Mouse (Mus musculus): ENCODE measurements around the gene Hnrnpc. TPM values are rescaled to one million over a fixed set of nuclear protein-coding genes. Genes with fewer than 3 reads are reported as not detected.
A peak's percentile ranks its signal among the peaks of the same experiment; 100 is the strongest.

Hnrnpc gene
- total RNA-seq (2017), result 397 and 426 TPM in 2 replicates

DNA sequence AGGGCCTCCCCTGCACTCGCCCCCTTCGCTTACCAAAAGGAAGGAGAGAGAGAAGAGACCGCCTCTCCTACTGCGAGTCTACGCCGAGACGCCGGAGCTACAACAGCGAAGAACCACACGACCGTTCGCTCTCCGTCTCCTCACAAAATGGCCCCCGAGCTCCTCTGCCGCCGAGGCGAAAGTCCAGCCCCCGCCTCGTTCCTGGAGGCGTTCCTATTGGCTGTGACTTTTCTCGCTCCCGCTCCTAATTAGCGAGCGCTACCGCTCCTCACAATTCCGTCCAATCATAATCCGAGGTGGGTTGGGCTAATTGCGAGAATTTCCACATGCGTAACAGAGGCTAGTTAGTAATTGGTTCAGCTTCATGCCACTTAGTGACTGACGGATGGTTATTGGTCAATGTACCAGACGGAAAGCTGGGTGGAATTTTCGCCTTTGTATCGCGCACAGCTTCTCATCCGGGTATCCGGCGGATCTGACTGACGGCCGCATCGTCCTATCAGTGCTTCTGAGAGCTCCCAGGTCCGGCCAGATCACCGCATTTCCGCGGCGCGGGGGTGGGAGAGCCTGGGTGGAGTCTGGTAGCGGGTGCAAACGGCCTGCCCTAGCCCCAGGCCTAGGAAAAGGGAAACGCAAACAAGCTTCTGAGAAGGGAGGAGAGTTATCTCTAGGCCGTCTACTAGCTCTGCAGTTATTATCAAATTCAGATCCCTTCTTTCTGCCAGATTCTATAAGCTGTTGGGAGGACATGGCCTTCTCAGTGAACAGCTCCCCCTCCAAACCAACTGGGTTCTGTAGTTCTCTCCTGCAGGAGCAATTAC lies at the start of gene Hnrnpc:
Gene Hnrnpc (minus strand): TSS at position 173 of the 821 bp plus-strand sequence.
- ATAC-seq (ENCODE audit: extremely low read depth, insufficient number of reproducible peaks, low FRiP score, poor library complexity, severe bottlenecking), result peak; percentile 91

DNA sequence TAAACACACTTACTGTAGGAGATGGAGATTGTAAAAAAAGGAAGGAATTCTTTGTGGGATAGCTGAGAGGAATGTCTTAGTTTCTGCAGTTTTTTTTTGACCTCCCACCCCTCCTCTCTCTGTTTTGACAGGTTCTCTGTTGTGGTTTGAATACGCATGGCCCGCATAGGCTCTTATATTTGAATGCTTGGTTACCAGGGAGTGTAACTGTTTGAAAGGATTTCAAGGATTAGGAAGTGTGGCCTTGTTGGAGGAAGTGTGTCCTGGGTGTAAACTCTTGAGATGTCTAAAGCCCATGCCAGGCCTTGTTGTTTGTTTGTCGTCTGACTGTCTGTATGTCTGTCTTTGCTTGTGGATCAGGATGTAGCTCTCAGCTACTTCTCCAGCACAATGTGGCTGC lies 48.8 kb upstream of the Hnrnpc start:
- ATAC-seq (ENCODE audit: extremely low read depth, insufficient number of reproducible peaks, low FRiP score, poor library complexity, severe bottlenecking), result no peak

DNA sequence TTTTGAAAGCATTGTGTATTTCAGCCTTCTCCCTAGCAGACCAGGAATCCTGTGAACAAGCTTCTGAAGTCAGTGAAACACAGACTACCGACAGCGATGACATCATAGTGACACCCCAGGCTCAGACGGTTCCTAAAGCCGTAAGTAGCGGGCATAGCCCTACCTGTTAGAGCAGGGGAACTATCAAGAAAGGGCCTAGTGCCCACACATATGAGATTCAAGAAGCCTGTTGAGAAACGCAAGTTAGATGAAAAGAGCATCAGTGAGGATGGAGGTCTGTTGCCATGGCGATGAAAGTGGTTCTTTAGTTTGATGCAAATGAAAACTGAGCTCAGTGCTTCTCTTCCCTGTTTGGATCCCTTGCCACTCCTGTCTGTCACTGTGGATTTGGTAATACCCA lies 48.4 kb upstream of the Hnrnpc start:
- ATAC-seq (ENCODE audit: extremely low read depth, insufficient number of reproducible peaks, low FRiP score, poor library complexity, severe bottlenecking), result no peak

DNA sequence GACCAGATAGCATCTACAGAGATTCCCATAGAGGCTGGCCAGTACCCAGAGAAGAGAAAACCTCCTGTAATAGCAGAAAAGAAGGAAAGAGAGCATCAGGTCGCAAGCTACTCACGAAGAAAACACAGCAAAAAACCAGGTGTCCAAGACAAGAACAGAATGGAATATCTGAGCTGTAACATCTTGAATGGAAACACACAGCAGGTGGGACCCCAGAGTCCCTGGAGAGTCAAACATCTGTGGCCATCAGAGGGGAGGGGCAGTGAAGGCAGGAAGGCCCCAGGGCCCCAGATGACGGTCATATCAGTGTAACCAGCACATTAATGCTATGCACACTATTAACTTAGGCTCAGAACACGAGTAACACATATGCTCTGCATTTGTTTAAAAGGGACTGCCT lies 46.1 kb upstream of the Hnrnpc start:
- ATAC-seq (ENCODE audit: extremely low read depth, insufficient number of reproducible peaks, low FRiP score, poor library complexity, severe bottlenecking), result no peak

DNA sequence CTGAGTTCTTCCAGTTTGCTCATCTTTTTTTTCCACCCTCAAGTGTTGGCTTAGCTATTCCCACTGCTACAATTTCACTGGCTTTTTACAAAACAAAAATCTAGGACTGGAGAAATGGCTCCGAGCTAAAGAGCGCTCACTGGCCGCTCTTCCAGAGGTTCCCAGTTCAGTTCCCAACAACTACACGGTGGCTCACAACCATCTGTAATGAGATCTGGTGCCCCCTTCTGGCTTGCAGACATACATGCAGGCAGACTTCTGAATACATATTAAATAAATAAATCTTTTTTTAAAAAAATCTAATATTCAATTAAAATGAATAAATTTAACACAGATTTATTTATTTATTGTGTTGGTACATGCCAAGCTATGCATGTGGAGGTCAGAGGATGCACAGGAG lies 42.7 kb upstream of the Hnrnpc start:
- no peak for ATAC-seq (ENCODE audit: extremely low read depth, insufficient number of reproducible peaks, low FRiP score, poor library complexity, severe bottlenecking)

DNA sequence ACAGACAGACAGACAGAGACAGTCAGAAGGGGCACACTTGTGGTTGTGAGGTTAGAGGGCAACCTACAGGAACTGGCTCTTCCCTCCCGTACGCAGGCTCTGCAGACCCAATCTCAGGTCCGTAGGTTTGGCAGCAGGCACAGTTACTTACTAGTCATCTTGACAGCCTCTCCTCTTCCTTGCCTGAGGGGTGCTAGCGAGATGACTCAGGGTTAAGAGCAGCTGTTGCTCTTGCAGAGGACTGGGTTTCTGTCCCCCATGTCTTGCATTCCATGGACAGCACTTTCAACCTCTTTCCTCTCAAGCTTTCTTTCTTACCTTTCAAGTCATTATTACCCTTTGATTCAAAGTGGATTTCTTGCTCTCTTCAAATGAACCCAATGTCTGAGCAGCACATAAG lies 40.3 kb upstream of the Hnrnpc start:
- no peak for ATAC-seq (ENCODE audit: extremely low read depth, insufficient number of reproducible peaks, low FRiP score, poor library complexity, severe bottlenecking)

DNA sequence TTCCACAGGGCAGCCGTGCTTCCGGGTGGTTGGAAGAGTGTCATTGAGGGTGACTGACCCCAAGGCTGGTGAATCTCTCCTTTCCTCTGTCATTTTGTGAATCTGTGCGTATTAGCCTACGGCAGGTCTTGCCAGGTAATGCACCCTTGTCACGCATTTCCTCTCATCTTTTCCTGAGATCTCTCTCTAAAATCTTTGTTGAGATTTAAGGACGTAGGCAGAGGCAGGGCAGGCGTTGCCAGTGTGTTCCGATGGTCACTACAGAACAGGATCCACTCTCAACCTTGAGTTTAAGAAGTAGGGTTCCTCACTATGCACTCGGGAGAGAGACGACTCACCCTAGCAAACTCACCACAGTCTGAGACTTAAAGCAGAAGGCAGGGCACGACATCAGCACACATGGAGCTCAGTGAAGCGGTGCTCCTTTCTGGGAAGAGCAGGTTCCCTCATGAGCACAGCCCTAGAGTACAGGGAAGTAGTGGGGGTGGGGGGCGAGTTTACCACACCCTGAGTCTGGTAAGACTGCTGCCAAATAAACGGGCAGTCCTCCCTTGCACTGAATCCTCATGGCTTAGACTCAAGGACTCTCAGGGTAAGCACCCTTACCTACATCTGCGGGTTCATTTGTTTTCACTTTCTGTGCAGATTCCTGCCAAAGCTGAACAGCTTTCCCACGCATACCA lies 37.8 kb upstream of the Hnrnpc start:
- peak; percentile 14; the same call in 1 of the 2 replicates for ATAC-seq (ENCODE audit: extremely low read depth, insufficient number of reproducible peaks, low FRiP score, poor library complexity, severe bottlenecking)

DNA sequence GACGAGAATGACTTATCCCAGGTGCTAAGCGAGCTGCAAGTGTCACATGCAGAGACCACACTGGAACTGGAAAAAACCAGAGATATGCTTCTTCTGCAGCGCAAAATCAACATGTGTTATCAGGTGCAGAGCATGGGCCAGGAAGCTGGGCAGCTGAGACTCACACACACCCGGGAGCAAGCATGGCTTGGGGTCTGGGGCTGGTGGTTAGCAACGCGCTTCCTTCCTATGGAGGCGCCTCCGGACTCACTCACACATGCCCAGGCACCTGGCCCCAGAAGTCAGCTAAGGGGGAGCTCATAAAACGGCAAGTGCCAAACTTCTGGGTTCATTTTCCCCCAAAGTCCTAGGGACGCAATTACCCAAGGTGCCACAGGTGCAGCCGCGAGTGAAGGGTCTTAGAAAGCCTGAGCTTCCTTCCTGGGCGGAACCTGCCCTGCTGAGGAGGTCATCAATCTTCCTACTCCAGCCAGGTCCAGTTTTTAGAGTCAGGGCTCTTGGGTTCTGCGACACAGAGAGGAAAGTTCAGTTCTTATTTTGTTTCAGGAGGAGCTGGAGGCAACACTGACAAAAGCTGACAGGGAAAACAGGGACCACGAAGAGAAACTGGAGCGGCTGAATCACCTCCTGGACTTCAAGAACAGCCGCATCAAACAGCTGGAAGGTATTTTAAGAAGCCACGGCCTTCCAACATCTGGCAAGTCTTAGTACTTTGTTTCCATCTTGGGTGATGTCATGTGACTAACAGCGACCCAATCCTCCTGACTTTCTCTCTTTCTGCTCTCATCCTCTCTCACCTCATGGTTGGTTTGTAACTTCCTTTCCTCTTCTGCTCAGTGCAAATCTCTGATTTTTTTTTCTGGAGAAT lies 37.0 kb upstream of the Hnrnpc start:
- peak; percentile 43; the same call in 1 of the 2 replicates for ATAC-seq (ENCODE audit: extremely low read depth, insufficient number of reproducible peaks, low FRiP score, poor library complexity, severe bottlenecking)

DNA sequence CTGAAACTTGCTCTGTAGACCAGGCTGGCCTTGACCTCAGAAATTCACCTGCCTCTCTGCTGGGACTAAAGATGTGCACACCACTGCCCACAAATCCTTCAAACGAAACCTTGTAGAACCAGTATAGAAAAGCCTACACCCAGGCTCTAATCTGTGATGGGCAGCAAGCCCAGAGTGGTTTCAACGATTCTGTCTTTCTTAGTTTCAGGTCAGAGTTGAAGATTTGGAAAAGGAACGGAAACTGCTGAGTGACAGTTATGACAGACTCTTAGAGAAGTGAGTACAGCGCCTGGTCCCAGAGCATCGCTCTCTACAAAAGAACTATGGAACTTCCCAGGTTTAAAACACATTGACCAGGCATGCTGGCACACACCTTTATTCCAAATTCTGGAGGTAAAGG lies 29.8 kb upstream of the Hnrnpc start:
- ATAC-seq (ENCODE audit: extremely low read depth, insufficient number of reproducible peaks, low FRiP score, poor library complexity, severe bottlenecking), result no peak

DNA sequence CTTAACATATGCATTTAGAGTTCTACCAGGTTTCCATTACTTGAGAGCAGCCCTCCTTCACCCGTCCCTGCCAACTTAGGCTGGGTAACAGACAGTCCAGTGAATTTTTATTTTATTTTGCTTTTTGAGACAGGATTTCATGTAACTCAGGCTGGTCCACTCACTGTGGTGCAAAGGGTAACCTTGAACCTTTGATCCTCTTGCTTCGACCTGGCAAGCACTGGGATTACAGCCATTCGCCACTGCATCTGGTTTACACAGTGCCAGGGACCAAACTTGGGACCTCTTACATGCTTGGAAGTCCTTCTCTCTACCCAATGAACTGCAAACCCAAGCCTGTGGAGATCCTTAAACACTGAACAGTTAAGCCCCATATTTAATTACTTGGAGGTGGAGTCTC lies 20.8 kb upstream of the Hnrnpc start:
- no peak for ATAC-seq (ENCODE audit: extremely low read depth, insufficient number of reproducible peaks, low FRiP score, poor library complexity, severe bottlenecking)

DNA sequence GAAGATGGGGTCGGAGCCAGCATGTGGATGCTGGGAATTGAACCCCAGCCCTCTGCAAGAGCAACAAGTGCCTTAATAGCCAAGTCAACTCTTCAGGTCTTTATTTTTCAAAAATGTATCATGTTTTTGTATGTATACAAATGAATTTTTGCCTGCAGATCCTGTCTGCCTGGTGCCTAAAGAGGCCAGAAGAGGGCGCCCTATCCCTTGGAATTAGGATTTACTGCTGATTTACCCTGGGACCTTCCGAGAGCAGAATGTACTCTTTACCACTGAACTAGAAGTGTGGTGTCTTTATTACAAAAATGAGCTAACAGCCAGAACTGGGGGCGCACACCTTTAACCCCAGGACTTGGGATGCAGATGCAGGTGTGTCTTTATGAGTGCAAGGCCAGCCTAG lies 20.1 kb upstream of the Hnrnpc start:
- peak; percentile 77; the same call in 1 of the 2 replicates for ATAC-seq (ENCODE audit: extremely low read depth, insufficient number of reproducible peaks, low FRiP score, poor library complexity, severe bottlenecking)

DNA sequence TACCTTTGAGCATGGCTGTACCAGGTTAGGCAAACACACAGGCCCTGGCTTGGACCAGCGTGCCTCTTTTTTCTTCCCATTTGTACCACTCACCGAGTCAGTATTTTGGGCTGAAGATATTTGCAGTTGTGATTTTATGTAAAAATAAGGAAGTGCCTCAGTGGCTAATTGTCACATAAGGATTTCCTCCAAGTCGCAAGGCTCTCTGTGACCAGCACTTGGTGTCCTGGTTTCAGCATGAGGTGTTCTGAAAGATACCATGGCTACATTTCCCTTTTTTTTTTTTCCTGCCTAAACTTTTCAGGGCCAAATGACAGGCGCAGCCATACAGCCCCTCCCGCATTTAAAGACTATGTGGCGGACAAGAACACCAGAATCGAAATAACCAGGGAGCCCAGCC lies 16.3 kb upstream of the Hnrnpc start:
- ATAC-seq (ENCODE audit: extremely low read depth, insufficient number of reproducible peaks, low FRiP score, poor library complexity, severe bottlenecking), result no peak

DNA sequence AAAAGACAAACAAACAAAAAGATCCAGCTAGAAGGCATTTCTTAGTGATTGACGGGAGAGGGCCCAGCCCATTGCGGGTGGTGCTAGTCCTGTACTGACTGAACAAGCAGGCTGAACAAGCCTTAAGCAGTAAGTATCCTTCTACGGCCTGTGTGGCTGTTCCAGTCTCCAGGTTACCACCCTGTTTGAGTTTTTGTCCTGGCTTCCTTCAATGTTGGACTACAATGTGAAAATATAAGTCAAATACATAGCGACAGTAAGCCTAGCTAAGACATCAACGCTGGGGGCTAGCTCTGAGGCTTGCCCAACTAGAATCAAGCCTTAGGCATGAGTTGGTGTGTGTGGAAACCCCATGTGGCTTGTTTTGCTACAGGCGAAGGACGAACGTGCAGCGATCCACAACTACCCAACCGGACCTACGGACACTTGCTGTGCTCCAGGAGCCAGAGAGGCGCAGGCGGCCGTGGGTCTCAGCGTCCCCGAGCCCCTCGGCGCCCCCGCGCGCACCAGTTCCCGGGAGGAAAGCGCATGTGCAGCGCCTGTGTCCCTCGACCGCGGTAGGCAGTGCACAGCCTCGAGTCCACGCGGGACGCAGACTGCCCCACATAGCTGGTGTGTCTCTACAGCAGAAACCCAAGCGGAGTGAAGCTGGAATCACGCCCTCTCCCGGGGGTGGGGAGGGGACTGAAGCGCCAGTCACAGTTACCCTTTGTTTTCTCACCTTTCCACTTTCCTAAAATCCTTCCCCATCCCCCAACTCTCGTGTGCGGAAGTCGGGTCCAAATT lies 15.2 kb upstream of the Hnrnpc start:
- peak; percentile 21; the same call in 1 of the 2 replicates for ATAC-seq (ENCODE audit: extremely low read depth, insufficient number of reproducible peaks, low FRiP score, poor library complexity, severe bottlenecking)

DNA sequence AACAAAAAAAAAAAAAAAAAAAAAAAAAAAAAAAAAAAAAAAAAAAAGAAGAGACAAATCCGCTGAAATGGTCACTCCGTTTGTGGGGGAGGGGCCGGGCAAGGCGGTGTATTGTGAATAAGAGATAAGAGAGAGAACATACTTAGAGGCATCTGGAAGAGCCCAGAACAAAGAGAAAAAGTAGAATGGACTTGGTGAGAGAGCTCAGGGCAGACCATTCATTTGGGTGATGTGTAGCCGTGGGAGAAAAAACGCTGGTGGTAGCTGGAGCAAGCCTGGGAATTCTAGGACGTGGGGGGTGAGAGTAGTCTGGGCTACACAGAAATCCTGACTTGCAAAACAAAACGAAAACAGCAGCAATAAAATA lies 14.6 kb upstream of the Hnrnpc start:
- no peak for ATAC-seq (ENCODE audit: extremely low read depth, insufficient number of reproducible peaks, low FRiP score, poor library complexity, severe bottlenecking)

DNA sequence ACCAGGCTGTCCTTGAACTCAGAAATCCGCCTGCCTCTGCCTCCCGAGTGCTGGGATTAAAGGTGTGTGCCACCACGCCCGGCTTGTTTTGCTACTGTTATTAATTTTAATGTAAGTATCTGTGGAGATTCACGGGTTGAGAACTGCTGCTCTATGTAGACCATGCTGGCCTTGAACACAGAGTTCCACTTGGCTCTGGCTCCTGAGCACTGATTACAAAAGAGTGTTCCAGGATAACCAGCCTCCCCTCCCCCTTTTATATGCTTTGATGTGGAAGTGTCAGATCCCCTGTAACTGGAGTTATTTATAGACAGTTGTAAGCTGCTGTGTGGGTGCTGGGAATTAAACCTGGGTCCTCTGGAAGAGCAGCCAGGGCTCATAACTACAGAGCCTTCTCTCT lies 13.4 kb upstream of the Hnrnpc start:
- no peak for ATAC-seq (ENCODE audit: extremely low read depth, insufficient number of reproducible peaks, low FRiP score, poor library complexity, severe bottlenecking)

DNA sequence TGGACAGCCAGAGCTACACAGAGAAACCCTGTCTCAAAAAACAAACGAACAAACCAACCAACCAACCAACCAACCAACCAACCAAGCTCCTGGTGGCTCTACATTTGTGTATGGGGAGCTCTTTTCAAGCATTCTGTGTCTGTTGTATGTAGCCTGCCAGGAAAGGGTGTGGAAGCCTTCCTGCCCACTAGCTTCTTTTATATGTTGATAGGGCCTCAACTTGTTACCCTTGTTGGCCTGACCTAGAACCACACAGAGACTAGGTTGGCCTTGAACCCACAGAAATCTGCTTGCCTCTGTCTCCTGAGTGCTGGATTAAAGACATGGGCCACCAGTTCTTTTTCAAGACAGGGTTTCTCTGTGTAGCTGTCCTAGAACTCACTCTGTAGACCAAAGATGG lies 10.3 kb upstream of the Hnrnpc start:
- no peak for ATAC-seq (ENCODE audit: extremely low read depth, insufficient number of reproducible peaks, low FRiP score, poor library complexity, severe bottlenecking)

DNA sequence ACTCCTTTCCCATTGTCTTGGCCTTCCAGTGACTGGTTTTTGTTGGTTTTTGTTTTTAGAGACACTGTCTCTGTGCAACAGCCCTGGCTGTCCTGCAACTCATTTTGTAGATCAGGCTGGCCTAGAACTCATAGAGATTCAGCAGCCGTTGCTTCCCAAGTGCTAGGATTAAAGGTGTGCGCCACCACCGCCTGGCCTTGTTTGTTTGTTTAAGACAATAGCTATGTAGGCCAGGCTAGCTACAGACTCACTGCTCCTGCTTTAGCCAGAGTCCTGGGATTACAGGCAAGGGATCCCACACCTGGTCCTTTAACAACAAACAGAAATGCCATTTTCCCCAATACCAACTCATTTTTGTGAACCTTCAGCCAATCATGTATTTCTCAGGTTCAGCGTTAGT lies 6.5 kb upstream of the Hnrnpc start, which contains the start of gene Rpgrip1:
Gene Rpgrip1 (plus strand): TSS at position 359 of the 400 bp plus-strand sequence.
- no peak for ATAC-seq (ENCODE audit: extremely low read depth, insufficient number of reproducible peaks, low FRiP score, poor library complexity, severe bottlenecking)

DNA sequence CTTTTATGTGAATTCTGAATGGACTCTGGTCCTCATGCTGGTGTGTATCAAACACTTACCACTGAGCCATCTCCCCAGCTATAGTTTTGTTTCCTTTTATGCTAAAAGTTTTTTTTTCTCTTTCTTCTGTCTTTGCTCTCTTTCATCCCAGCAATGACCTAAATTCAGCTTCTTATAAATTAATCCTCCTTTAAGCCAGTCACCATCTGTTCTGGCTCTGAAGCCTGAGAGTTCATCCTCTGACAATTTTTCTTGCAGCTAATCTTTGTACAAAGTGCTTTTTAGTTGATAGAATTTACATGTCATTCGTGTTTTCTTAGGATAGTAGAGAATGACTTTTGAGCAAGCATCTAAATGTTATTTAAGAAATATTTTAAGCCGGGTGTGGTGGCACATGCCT lies 4.2 kb upstream of the Hnrnpc start:
- ATAC-seq (ENCODE audit: extremely low read depth, insufficient number of reproducible peaks, low FRiP score, poor library complexity, severe bottlenecking), result no peak

DNA sequence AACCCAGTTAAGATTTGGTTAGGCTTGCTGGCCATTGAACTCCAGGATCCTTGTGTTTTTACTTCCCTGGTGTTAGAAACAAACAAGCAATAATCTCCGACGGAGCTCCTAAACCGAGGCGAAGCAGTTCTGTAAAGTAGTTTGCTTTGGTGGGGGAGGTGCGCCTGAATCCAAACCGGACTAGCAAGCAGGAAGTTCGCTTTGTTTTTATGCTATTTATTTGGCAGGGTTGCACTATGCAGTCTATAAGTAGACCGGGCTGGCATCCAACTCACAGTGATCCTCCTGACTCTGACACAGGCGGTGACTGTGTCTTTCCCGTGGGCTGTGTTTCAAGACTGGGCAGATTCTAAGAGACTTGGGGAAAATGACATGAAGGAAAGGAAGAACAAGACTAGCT lies 2.9 kb upstream of the Hnrnpc start:
- no peak for ATAC-seq (ENCODE audit: extremely low read depth, insufficient number of reproducible peaks, low FRiP score, poor library complexity, severe bottlenecking)

Measured in neutrophil, adult 5-6 weeks (primary cell).